Mouse (Mus musculus): ENCODE measurements at regions not wholly inside any gene's neighbourhood (a gene's known extent, or its start where the extent isn't known, plus 50 kb on each side); places are given as distances from the start of the nearest gene placed in this dataset.

GRCm38 (mm10) chr10:118765544-118766441 is 104.2 kb downstream of the Dyrk2 start:
- in situ Hi-C loops (cut with MboI; ENCODE audit: low pct_unique_long_range_greater_than_20kb): no loop called here
- no peak for TF ChIP-seq CTCF (IDR thresholded peaks at IDR 0.05)
- ATAC-seq: peak; percentile 57
- CTCF ChIA-PET: no interaction called here
- POLR2A ChIA-PET: no interaction called here
- DNase-seq (ENCODE audit: low read depth, low spot score): no peak
- H3K27me3 ChIP-seq: no peaks in the 10 kb centered on the region

- ChIA-PET CTCF (no interaction called here), POLR2A (no interaction called here)
- no peak for ATAC-seq
- no peak for DNase-seq (ENCODE audit: low read depth, low spot score)
- TF ChIP-seq CTCF (IDR thresholded peaks at IDR 0.05): no peak
- H3K27me3 ChIP-seq: no peaks in the 10 kb centered on the region
- in situ Hi-C loops (cut with MboI; ENCODE audit: low pct_unique_long_range_greater_than_20kb): no loop called here
Measured at GRCm38 (mm10) chr10:118766826-118767225, 103.2 kb downstream of the Dyrk2 start.

- in situ Hi-C loops (cut with MboI; ENCODE audit: low pct_unique_long_range_greater_than_20kb): no loop called here
- DNase-seq (ENCODE audit: low read depth, low spot score) (no peak), ATAC-seq (no peak)
- CTCF ChIA-PET: no interaction called here
- no peak for TF ChIP-seq CTCF (IDR thresholded peaks at IDR 0.05)
- H3K27me3 ChIP-seq: no peaks in the 10 kb centered on the region
- POLR2A ChIA-PET: no interaction called here
Measured at GRCm38 (mm10) chr10:118769751-118770150, 100.3 kb downstream of the Dyrk2 start.

- in situ Hi-C loops (cut with MboI; ENCODE audit: low pct_unique_long_range_greater_than_20kb): no loop called here
- DNase-seq (ENCODE audit: low read depth, low spot score): no peak
- ChIA-PET POLR2A (no interaction called here), CTCF (no interaction called here)
- ATAC-seq: no peak
- no peaks in the 10 kb centered on the region for H3K27me3 ChIP-seq
- TF ChIP-seq CTCF (IDR thresholded peaks at IDR 0.05): no peak
Measured at GRCm38 (mm10) chr10:118778656-118779055, 91.4 kb downstream of the Dyrk2 start.

- ATAC-seq: no peak
- TF ChIP-seq CTCF (IDR thresholded peaks at IDR 0.05): no peak
- no peaks in the 10 kb centered on the region for H3K27me3 ChIP-seq
- no peak for DNase-seq (ENCODE audit: low read depth, low spot score)
- in situ Hi-C loops (cut with MboI; ENCODE audit: low pct_unique_long_range_greater_than_20kb): no loop called here
- ChIA-PET CTCF (no interaction called here), POLR2A (no interaction called here)
Measured at GRCm38 (mm10) chr10:118780831-118781569, 89.0 kb downstream of the Dyrk2 start.

- TF ChIP-seq CTCF (IDR thresholded peaks at IDR 0.05): no peak
- DNase-seq (ENCODE audit: low read depth, low spot score): no peak
- POLR2A ChIA-PET: no interaction called here
- no peak for ATAC-seq
- in situ Hi-C loops (cut with MboI; ENCODE audit: low pct_unique_long_range_greater_than_20kb): no loop called here
- H3K27me3 ChIP-seq: no peaks in the 10 kb centered on the region
- CTCF ChIA-PET: no interaction called here
Measured at GRCm38 (mm10) chr10:118781811-118782232, 88.2 kb downstream of the Dyrk2 start.

- CTCF ChIA-PET: no interaction called here
- TF ChIP-seq CTCF (IDR thresholded peaks at IDR 0.05): no peak
- no peak for ATAC-seq
Measured at GRCm38 (mm10) chr10:118782646-118783045, 87.4 kb downstream of the Dyrk2 start.

GRCm38 (mm10) chr10:118787280-118787690 is 82.7 kb downstream of the Dyrk2 start:
- DNase-seq (ENCODE audit: low read depth, low spot score) (no peak), ATAC-seq (no peak)
- ChIA-PET CTCF (no interaction called here), POLR2A (no interaction called here)
- no peak for TF ChIP-seq CTCF (IDR thresholded peaks at IDR 0.05)
- H3K27me3 ChIP-seq: no peaks in the 10 kb centered on the region
- in situ Hi-C loops (cut with MboI; ENCODE audit: low pct_unique_long_range_greater_than_20kb): no loop called here

More at GRCm38 (mm10) chr10:118782646-118783045, 87.4 kb downstream of the Dyrk2 start:
- no peaks in the 10 kb centered on the region for H3K27me3 ChIP-seq
- DNase-seq (ENCODE audit: low read depth, low spot score): no peak
- in situ Hi-C loops (cut with MboI; ENCODE audit: low pct_unique_long_range_greater_than_20kb): no loop called here
- POLR2A ChIA-PET: no interaction called here

GRCm38 (mm10) chr10:118792352-118793100 is 77.5 kb downstream of the Dyrk2 start:
- no peak for TF ChIP-seq CTCF (IDR thresholded peaks at IDR 0.05)
- in situ Hi-C loops (cut with MboI; ENCODE audit: low pct_unique_long_range_greater_than_20kb): no loop called here

GRCm38 (mm10) chr10:118793794-118794193 is 76.2 kb downstream of the Dyrk2 start:
- CTCF ChIA-PET: no interaction called here
- ATAC-seq (no peak), DNase-seq (ENCODE audit: low read depth, low spot score) (no peak)
- in situ Hi-C loops (cut with MboI; ENCODE audit: low pct_unique_long_range_greater_than_20kb): no loop called here
- no peaks in the 10 kb centered on the region for H3K27me3 ChIP-seq
- POLR2A ChIA-PET: no interaction called here
- TF ChIP-seq CTCF (IDR thresholded peaks at IDR 0.05): no peak

More at GRCm38 (mm10) chr10:118792352-118793100, 77.5 kb downstream of the Dyrk2 start:
- POLR2A ChIA-PET: no interaction called here
- CTCF ChIA-PET: no interaction called here
- DNase-seq (ENCODE audit: low read depth, low spot score) (no peak), ATAC-seq (no peak)
- no peaks in the 10 kb centered on the region for H3K27me3 ChIP-seq

Measured in Patski (cell line).